Mouse (Mus musculus) R1 (cell line): ENCODE data around the gene Rsf1.

Experiments
- DNase-seq: peaks from one replicate; pipeline ENCODE4 v3.0.0-alpha.2; 2018; ENCODE audit warnings: low read depth, low spot score

Rsf1 gene

DNA sequence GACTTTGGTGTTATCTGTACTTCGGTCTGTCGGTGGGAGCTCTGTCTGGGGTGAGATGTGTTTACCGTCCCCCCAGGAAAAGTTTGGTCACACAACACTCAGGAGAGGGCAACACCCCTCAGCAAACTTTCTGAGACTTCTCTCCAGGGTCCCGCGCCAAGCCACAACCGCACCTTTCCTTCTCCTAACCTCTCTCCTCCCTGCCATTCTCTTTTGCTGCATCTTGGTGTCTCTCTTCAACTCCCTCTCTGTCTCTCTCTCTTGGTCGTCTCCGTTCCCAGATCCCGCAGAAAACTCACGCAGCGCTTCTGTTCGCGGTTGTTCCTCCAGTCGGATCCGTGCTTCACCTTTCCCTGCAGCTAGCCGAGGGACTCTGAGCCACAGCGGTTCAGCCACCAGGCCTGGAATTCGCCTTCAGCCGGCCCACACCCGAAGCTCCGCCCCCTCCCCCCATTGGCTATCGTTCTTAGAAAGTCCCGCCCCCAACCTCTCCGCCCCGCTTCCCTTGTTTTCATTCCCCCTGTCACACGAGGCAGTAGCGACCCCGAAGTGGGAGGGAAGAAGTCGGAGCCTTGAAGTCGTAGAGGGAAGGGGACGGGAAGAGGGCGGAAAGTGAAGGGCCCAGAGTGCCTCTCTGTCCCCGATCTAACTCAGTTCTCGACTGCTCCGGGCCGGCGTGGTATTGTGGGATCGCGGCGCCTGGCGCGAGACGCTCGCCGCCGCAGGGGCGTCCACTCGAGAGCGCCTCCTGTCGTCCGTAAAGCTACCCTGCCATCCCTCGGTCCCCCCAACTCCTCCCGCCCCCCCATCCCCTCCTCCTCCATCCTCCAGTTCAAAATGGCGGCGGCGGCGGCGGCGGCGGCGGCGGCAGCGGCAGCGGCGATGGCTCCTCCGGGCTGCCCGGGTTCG, at the start of gene Rsf1, which contains the start of gene Aamdc:
Gene Rsf1 (plus strand): TSS at position 823 of the 909 bp plus-strand sequence.
Gene Aamdc (minus strand): TSS at position 431 of the 909 bp plus-strand sequence.
- DNase-seq: peak; percentile 98

DNA sequence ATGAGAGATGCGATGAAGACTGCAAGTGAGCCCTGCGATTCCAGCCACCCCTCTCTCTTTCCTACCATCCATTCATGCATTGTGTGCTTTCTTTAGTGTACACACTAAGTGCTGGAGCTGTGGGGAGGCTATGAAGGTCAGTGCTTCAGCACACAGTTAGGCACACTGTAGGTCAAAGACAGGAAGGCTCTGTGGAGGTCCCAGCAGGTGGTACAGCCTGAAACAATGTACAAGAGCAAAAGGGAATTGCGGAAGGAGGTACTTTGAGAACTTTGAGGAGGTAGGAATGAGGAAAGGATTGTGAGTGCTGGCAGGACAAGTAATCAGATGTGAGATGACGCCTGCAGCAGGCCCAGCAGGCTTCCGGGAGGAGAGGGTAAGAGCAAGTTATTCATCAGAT, 44.2 kb upstream of the Rsf1 start:
- DNase-seq: peak; percentile 99

- DNase-seq: peak; percentile 70
Observed at GRCm38 (mm10) chr7:97536571-97536970, 43.1 kb upstream of the Rsf1 start.

DNA sequence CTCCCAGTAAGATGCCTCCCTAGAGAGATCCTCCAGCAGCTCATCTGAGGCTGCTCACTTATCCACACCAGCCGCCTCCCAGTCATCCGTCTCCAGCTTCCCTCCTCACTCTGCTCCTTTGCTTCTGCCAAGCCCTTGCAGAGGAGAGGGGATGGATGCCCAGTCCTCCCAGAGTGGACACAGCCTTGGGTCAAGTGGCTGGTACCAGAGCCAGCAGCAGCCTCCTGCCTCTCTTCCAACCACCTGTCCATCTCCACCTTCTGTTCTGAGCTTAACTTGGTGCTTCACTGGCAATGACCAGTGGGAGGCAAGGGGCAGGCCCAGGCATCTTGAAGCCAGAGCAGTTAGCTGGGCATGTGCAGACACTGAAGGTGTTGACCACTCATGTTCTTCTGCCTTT, 33.2 kb upstream of the Rsf1 start:
- DNase-seq: no peak

DNA sequence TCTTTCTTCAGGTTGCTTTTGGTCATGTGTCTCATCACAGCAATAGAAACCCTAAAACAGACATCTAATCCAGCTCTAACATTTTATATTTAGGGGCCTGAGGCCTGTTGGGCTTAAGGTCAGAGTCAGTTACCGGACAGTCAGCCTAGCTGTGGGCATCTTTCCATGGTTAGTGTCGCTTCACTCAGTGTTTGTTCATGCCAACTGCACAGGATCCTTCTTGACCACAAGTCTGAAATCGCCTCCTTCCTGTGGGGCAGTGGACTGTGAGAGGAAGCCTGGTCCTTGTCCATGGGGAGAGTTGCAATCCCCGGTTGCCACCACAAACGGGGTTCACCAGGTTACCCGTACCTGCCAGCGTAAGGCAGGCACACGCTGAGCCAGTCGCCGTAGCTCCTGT, 30.4 kb upstream of the Rsf1 start:
- DNase-seq: no peak

DNA sequence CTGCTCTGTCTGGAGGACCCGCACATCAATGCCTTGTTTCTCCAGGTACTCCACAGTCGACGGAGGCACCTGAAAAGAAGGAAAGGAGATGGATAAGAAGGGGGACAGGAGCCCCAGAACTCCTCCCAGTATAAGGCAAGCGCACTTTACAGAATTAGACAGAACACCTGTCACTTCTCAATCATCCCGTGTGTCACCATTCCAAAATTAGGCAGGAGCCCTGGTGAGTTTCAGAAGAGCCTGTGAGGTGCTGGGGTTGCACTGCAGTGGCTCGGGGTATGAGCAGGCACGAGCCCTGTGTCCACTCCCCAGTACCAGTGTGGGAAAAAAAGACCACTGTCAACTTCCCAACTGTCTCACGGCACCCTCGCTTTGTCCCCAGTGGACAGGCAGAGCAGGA, 29.0 kb upstream of the Rsf1 start:
- no peak for DNase-seq

GRCm38 (mm10) chr7:97563576-97563975, 16.1 kb upstream of the Rsf1 start:
- DNase-seq: peak; percentile 58

- no peak for DNase-seq
Observed at GRCm38 (mm10) chr7:97569372-97569771, 10.3 kb upstream of the Rsf1 start.

- no peak for DNase-seq
Observed at GRCm38 (mm10) chr7:97570389-97570788, 9.3 kb upstream of the Rsf1 start.

DNA sequence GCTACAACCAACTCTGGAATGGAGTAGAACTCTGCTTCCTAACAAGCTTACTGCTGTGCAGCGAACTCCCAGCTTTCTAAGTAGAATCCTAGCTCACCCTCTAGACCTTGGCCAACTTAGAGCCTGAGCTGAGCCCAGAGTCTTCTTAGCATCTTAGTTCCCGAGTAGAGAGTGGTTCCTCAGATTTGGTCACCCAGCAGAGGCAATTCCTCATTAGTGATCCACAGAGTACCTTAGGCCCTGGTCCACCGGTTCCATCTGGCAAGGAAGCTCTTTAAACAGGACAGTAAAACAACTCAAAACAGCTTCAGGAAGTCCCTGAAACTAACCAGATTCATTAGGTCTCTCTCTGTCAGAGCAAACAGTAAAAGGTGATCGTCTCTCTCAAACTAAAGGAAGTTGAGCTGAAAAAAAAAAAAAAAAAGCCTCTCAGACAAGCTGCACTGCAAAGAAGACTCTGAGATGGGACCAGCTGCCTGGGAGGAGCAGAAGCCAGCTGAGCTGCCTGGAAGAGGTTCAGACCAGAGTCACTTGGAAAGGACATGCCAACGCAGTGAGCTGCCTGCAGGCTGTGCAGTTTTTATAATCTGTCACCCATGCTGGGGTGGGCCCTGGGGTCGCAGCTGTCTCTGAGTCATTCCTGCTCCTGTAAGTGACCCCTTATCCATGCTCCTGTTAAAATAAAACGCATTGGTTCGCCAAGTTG, 1.2 kb upstream of the Rsf1 start:
- peak; percentile 41 for DNase-seq

- DNase-seq: peak; percentile 64
Observed at GRCm38 (mm10) chr7:97579976-97580842, 520 bp downstream of the Rsf1 start.

GRCm38 (mm10) chr7:97580843-97581214, 1.1 kb downstream of the Rsf1 start:
- peak; percentile 90 for DNase-seq

- no peak for DNase-seq
Observed at GRCm38 (mm10) chr7:97588506-97588905, 8.8 kb downstream of the Rsf1 start.

DNA sequence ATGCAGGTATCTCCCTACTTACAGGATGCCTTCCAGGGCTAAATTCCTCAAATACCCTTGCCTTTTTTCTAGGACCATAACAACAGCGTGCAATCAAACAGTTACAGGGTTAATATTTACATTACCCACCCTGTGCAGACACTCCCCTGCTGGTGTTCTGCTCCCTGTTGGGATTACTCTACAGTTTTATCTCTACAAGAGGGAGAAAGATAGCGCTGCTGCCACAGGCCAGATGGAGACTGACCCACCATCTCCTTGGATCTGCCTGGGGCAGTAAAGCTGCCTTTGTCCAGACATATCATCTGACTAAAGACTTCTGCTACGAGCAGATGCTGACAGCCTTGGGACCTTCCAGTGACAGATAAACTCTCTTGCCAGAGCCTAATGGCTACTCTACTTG, 10.8 kb downstream of the Rsf1 start:
- DNase-seq: peak; percentile 49

DNA sequence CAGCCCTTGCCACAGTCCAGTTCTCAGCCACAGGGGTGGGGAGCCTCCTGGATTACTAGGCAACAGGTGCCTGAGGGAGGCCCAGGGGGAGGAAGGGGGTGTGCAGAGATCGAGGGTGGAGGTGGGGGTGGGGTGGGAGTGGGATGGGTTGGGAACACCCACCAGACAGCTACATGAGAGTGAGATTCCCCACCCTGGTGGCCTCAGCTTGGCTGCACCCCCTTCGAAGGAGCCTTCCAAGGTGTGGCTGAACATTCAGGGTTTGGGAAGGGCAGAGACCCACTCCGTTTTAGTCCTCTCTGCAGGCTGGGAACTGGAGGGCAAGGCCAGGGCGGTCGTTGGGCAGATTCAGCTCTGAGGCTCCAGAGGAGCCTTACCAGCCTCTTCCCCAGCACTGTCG, 11.6 kb downstream of the Rsf1 start:
- DNase-seq: peak; percentile 63

GRCm38 (mm10) chr7:97592396-97592795, 12.7 kb downstream of the Rsf1 start:
- DNase-seq: peak; percentile 46

GRCm38 (mm10) chr7:97593535-97593934, 13.8 kb downstream of the Rsf1 start:
- DNase-seq: no peak

- DNase-seq: peak; percentile 58
Observed at GRCm38 (mm10) chr7:97598548-97598947, 18.9 kb downstream of the Rsf1 start.

DNA sequence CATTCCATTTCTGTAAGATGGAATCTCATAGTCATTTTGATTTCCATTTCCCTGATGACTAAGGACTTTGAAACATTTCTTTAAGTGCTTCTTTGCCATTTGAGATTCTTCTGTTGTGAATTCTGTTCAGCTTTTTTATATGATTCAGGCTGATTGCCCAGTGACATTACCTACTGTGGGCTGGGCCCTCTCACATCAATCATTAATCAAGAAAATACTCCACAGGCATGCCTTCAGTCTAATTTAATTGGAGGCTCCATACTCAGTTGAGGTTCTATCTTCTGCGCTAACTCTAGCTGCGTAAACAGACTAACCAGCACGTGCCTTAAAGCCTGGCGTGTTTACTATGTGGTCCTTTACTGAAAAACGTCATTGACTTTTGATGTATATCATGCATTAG, 41.7 kb downstream of the Rsf1 start:
- no peak for DNase-seq

DNA sequence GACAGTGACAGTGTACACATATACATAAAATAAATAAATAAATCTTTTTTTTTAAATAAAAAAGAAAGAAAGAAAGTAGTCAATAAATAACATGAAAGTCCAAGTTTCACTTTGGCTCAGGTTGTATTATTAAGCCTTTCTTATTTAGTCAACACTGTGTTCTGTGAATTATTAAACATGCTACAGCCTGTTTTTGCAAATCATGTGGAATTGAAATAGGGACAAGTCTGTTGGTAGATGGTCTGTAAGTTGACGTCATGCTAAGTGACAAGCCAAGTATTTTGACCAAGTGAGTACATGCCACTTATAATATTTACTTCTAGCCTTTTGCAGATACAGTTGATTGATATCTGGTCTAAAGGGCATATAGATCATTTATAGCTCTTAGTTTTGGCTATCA, 43.0 kb downstream of the Rsf1 start:
- no peak for DNase-seq

GRCm38 (mm10) chr7:97623402-97623801, 43.7 kb downstream of the Rsf1 start:
- DNase-seq: no peak

- DNase-seq: no peak
Observed at GRCm38 (mm10) chr7:97629351-97629750, 49.7 kb downstream of the Rsf1 start.
